Mouse (Mus musculus): ENCODE results near the gene Wdr1. TPM values are rescaled to one million over a fixed set of nuclear protein-coding genes. Genes with fewer than 3 reads are reported as not detected.

The Wdr1 gene
- polyA plus RNA-seq, 1 experiment: 130 TPM

- no peak overlapping the region for H3ac ChIP-seq (ENCODE audit: control insufficient read depth, insufficient read length)
- H3K27me3 ChIP-seq (ENCODE audit: control insufficient read depth, insufficient read depth, insufficient read length): no peaks in the 10 kb centered on the region
- no peak for TF ChIP-seq CEBPB (IDR thresholded peaks at IDR 0.05; ENCODE audit: insufficient read depth, poor library complexity, severe bottlenecking)
- no peak for TF ChIP-seq TCF3 (IDR thresholded peaks at IDR 0.05; ENCODE audit: insufficient read length, low read depth)
- no peak for TF ChIP-seq SRF (IDR thresholded peaks at IDR 0.05; ENCODE audit: control insufficient read depth, insufficient read length, low read depth)
- TF ChIP-seq TCF12 (IDR thresholded peaks at IDR 0.05; ENCODE audit: insufficient read depth, poor library complexity, severe bottlenecking): no peak
- no peak for TF ChIP-seq REST (IDR thresholded peaks at IDR 0.05; ENCODE audit: insufficient read depth, insufficient read length)
- TF ChIP-seq E2F4 (IDR thresholded peaks at IDR 0.05; ENCODE audit: insufficient read depth): no peak
- peaks cover 17% of the 10 kb centered on the region for H3K79me2 ChIP-seq (ENCODE audit: control insufficient read depth, insufficient read depth)
- H3K36me3 ChIP-seq (ENCODE audit: control insufficient read depth, insufficient read depth): peaks cover 59% of the 10 kb centered on the region
- H3K4me2 ChIP-seq (ENCODE audit: low read depth): peak overlapping the region; percentile 16
- no peak overlapping the region for H3K4me3 ChIP-seq
These were observed 19.4 kb downstream of the Wdr1 start for GRCm38 (mm10) chr5:38543496-38544217.

DNA sequence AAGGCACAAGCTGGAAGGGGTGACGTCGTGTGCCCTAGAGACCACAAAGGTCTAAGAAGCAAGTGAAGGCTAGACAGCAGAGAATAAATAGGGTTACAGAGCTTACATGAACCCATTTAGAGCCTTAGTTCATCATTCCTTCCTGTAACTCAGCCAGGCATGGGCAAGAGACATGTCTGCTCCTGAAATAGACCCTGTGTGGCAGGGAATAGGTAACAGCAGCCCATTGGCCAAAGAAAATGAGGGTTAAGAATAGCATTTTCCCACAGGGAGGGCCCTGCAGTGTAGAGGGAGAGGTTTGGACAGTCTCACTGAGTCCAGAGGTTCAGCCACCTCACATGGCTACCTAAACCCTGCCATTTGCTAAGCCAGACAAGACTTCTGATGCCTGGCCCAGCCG, 21.3 kb downstream of the Wdr1 start:
- TF ChIP-seq CEBPB (IDR thresholded peaks at IDR 0.05; ENCODE audit: insufficient read depth, poor library complexity, severe bottlenecking): no peak
- no peak for TF ChIP-seq TCF12 (IDR thresholded peaks at IDR 0.05; ENCODE audit: insufficient read depth, poor library complexity, severe bottlenecking)
- TF ChIP-seq POLR2AphosphoS2 (IDR thresholded peaks at IDR 0.05; ENCODE audit: insufficient read length, low read depth): no peak
- no peak for TF ChIP-seq TCF3 (IDR thresholded peaks at IDR 0.05; ENCODE audit: insufficient read length, low read depth)
- no peak for TF ChIP-seq MYOD1 (IDR thresholded peaks at IDR 0.05; ENCODE audit: control insufficient read depth in 1 of 3, insufficient read length in 2 of 3, low read depth in 2 of 3)
- no peak for TF ChIP-seq SRF (IDR thresholded peaks at IDR 0.05; ENCODE audit: control insufficient read depth, insufficient read length, low read depth)
- no peak for TF ChIP-seq REST (IDR thresholded peaks at IDR 0.05; ENCODE audit: insufficient read depth, insufficient read length)
- TF ChIP-seq USF1 (IDR thresholded peaks at IDR 0.05; ENCODE audit: low read depth): no peak
- no peak for TF ChIP-seq E2F4 (IDR thresholded peaks at IDR 0.05; ENCODE audit: insufficient read depth)
- TF ChIP-seq POLR2A (IDR thresholded peaks at IDR 0.05; ENCODE audit: insufficient read length, low read depth): no peak
- no peak for TF ChIP-seq MAX (IDR thresholded peaks at IDR 0.05; ENCODE audit: low read depth)
- no peak for TF ChIP-seq MYOG (IDR thresholded peaks at IDR 0.05; ENCODE audit: control insufficient read depth in 1 of 3, insufficient read depth in 1 of 3, insufficient read length in 2 of 3, low read depth in 2 of 3)

DNA sequence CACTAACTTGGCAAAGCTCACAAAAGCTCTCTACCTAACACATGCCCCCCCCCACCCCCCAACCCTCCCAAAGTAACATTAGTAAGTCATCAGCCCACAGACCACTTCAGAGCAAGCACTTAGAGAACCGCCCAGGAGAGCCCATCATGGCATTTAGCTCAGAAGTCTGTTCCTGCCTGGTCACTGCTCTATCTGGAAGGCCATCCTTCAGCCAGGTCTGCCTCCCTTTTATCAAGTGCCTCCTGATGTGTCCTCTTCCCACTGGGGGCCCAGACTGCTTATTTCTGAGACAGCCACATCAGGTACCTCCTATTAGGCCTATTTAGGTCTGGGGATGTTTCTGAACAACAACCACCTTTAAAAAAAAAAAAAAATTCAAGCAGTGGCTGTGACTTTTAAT, 22.1 kb downstream of the Wdr1 start:
- TF ChIP-seq CEBPB (IDR thresholded peaks at IDR 0.05; ENCODE audit: insufficient read depth, poor library complexity, severe bottlenecking) (no peak), E2F4 (IDR thresholded peaks at IDR 0.05; ENCODE audit: insufficient read depth) (no peak), MYOG (IDR thresholded peaks at IDR 0.05; ENCODE audit: control insufficient read depth in 1 of 3, insufficient read depth in 1 of 3, insufficient read length in 2 of 3, low read depth in 2 of 3) (no peak), USF1 (IDR thresholded peaks at IDR 0.05; ENCODE audit: low read depth) (no peak), POLR2AphosphoS2 (IDR thresholded peaks at IDR 0.05; ENCODE audit: insufficient read length, low read depth) (no peak), POLR2A (IDR thresholded peaks at IDR 0.05; ENCODE audit: insufficient read length, low read depth) (no peak), REST (IDR thresholded peaks at IDR 0.05; ENCODE audit: insufficient read depth, insufficient read length) (no peak), TCF12 (IDR thresholded peaks at IDR 0.05; ENCODE audit: insufficient read depth, poor library complexity, severe bottlenecking) (no peak), TCF3 (IDR thresholded peaks at IDR 0.05; ENCODE audit: insufficient read length, low read depth) (no peak), SRF (IDR thresholded peaks at IDR 0.05; ENCODE audit: control insufficient read depth, insufficient read length, low read depth) (no peak), MAX (IDR thresholded peaks at IDR 0.05; ENCODE audit: low read depth) (no peak), MYOD1 (IDR thresholded peaks at IDR 0.05; ENCODE audit: control insufficient read depth in 1 of 3, insufficient read length in 2 of 3, low read depth in 2 of 3) (no peak)
- Histone ChIP-seq H3K36me3 (ENCODE audit: control insufficient read depth, insufficient read depth) (peaks cover 37% of the 10 kb centered on the region), H3K4me2 (ENCODE audit: low read depth) (no peak overlapping the region), H3K4me3 (no peak overlapping the region), H3ac (ENCODE audit: control insufficient read depth, insufficient read length) (no peak overlapping the region), H3K79me2 (ENCODE audit: control insufficient read depth, insufficient read depth) (peaks cover 10% of the 10 kb centered on the region), H3K27me3 (ENCODE audit: control insufficient read depth, insufficient read depth, insufficient read length) (no peaks in the 10 kb centered on the region)

More for the DNA sequence above, 21.3 kb downstream of the Wdr1 start:
- H3K79me2 ChIP-seq (ENCODE audit: control insufficient read depth, insufficient read depth): peaks cover 10% of the 10 kb centered on the region
- H3K36me3 ChIP-seq (ENCODE audit: control insufficient read depth, insufficient read depth): peaks cover 43% of the 10 kb centered on the region
- no peak overlapping the region for H3K4me2 ChIP-seq (ENCODE audit: low read depth)
- H3K4me3 ChIP-seq: no peak overlapping the region
- H3ac ChIP-seq (ENCODE audit: control insufficient read depth, insufficient read length): no peak overlapping the region
- H3K27me3 ChIP-seq (ENCODE audit: control insufficient read depth, insufficient read depth, insufficient read length): no peaks in the 10 kb centered on the region

GRCm38 (mm10) chr5:38538508-38538907, 24.5 kb downstream of the Wdr1 start:
- H3K4me2 ChIP-seq (ENCODE audit: low read depth): no peak overlapping the region

More at GRCm38 (mm10) chr5:38538508-38538907, 24.5 kb downstream of the Wdr1 start:
- Histone ChIP-seq H3K79me2 (ENCODE audit: control insufficient read depth, insufficient read depth) (peaks cover 10% of the 10 kb centered on the region), H3K36me3 (ENCODE audit: control insufficient read depth, insufficient read depth) (peaks cover 44% of the 10 kb centered on the region), H3ac (ENCODE audit: control insufficient read depth, insufficient read length) (no peak overlapping the region), H3K4me3 (no peak overlapping the region), H3K27me3 (ENCODE audit: control insufficient read depth, insufficient read depth, insufficient read length) (no peaks in the 10 kb centered on the region)
- TF ChIP-seq POLR2AphosphoS2 (IDR thresholded peaks at IDR 0.05; ENCODE audit: insufficient read length, low read depth): no peak
- TF ChIP-seq MYOG (IDR thresholded peaks at IDR 0.05; ENCODE audit: control insufficient read depth in 1 of 3, insufficient read depth in 1 of 3, insufficient read length in 2 of 3, low read depth in 2 of 3): no peak
- TF ChIP-seq POLR2A (IDR thresholded peaks at IDR 0.05; ENCODE audit: insufficient read length, low read depth): no peak
- TF ChIP-seq SRF (IDR thresholded peaks at IDR 0.05; ENCODE audit: control insufficient read depth, insufficient read length, low read depth): no peak
- no peak for TF ChIP-seq USF1 (IDR thresholded peaks at IDR 0.05; ENCODE audit: low read depth)
- TF ChIP-seq TCF12 (IDR thresholded peaks at IDR 0.05; ENCODE audit: insufficient read depth, poor library complexity, severe bottlenecking): no peak
- TF ChIP-seq MAX (IDR thresholded peaks at IDR 0.05; ENCODE audit: low read depth): no peak
- no peak for TF ChIP-seq REST (IDR thresholded peaks at IDR 0.05; ENCODE audit: insufficient read depth, insufficient read length)
- TF ChIP-seq E2F4 (IDR thresholded peaks at IDR 0.05; ENCODE audit: insufficient read depth): no peak
- no peak for TF ChIP-seq MYOD1 (IDR thresholded peaks at IDR 0.05; ENCODE audit: control insufficient read depth in 1 of 3, insufficient read length in 2 of 3, low read depth in 2 of 3)
- TF ChIP-seq CEBPB (IDR thresholded peaks at IDR 0.05; ENCODE audit: insufficient read depth, poor library complexity, severe bottlenecking): no peak
- TF ChIP-seq TCF3 (IDR thresholded peaks at IDR 0.05; ENCODE audit: insufficient read length, low read depth): no peak

Data from myocyte (in vitro differentiated cells).